Mouse (Mus musculus): ENCODE measurements around the gene Ptger1. TPM values are rescaled to one million over a fixed set of nuclear protein-coding genes. Genes with fewer than 3 reads are reported as not detected.

Ptger1 gene
- total RNA-seq, 2 experiments from 2014 or later = 0.57 to 0.79 TPM

Other genes starting within 250 kb of the Ptger1 start
- gene Scoc, start 208.3 kb upstream of the Ptger1 start, total RNA-seq (2021) = 100 to 1,000 TPM; 221 to 233 TPM
- gene Olfr370, start 130.9 kb upstream of the Ptger1 start, total RNA-seq (2021) = not detected
- gene Ndufb7, start 100.0 kb upstream of the Ptger1 start, total RNA-seq (2021) = 100 to 1,000 TPM; 161 to 162 TPM
- gene Tecr, start 58.7 kb upstream of the Ptger1 start, total RNA-seq (2021) = 100 to 1,000 TPM; 550 to 556 TPM
- gene Dnajb1, start 58.5 kb upstream of the Ptger1 start, total RNA-seq (2021) = 10 to 100 TPM; 53.6 to 58.1 TPM
- 10 to 100 TPM; 52.1 to 59.2 TPM for gene Gipc1, start 14.0 kb upstream of the Ptger1 start, total RNA-seq (2021)
- gene Pkn1, start 32.5 kb downstream of the Ptger1 start, total RNA-seq (2021) = 10 to 100 TPM; 43.5 to 46.1 TPM
- 10 to 100 TPM; 14.9 to 16.8 TPM for gene Ddx39, start 48.5 kb downstream of the Ptger1 start, total RNA-seq (2021)
- gene Adgre5, start 74.6 kb downstream of the Ptger1 start, total RNA-seq (2021) = 10 to 100 TPM in 1 of 2 experiments, 1 to 10 TPM in 1; 8.8 to 10.5 TPM
- 100 to 1,000 TPM; 306 to 309 TPM for gene Adgrl1, start 233.4 kb downstream of the Ptger1 start, total RNA-seq (2021)

Measured in layer of hippocampus, adult 18-20 months (tissue).